Mouse (Mus musculus) ovary, postnatal 36 days (tissue): Measurements from ENCODE around the gene Tiam1.
A peak's percentile ranks its signal among the peaks of the same experiment; 100 is the strongest.

ENCODE experiments used
- DNase-seq: peaks from one replicate; pipeline ENCODE4 v3.0.0; 2022; ENCODE audit warnings: low spot score, mixed read lengths

Gene Tiam1

DNA sequence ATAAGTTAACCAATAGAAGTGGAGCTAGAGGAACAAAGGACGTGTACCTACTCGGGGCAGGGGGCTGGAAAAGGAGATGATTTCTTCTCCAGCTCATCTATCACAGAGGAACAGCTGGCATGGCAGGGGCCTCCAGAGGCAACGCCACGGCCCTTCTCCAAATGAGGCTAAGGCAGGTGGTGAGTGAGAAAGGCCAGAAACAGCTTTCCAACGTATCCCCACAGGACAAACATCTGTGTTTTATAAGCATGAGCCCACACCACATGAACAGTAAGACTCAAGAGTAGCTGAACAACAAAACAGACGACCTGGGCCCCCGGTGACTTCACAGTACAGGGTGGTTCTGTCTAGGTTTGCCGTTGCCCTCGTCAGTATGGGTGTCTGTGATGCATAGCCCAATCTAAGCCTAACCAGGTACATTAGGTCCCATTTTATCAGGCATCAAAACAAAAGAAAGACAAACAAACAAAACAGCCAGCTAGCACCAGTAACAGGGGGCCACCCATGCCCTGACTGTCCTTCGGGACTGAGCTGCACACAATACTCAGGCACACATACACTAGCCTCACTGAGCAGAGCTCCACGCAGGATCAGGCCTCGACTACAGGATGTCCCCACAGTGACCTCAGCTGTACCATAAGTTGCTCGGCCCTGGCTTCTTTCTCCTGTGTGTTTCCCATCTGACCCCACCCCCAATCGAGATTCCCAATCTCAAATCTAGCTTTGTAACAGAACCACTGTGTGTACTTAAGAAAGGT lies 260.9 kb downstream of the Tiam1 start:
- no peak for DNase-seq

DNA sequence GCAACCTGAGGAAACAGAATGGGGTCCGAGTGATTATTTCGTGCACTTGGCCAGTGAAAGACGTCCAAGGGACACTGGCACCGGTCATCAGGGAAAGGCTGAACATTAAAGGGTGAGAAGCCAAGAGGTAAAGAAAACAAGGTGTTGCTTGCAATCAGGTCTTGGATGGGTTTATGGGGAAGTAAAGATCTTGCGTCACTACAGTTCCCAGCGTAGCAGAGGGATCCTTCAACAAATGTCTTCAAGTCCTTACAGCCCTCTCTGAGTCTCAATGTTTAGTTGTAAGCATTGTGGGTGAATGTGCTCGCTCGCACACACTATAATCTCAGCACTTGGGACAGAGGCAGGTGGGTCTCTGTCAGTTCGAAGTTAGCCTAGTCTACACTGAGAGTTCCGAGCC lies 266.4 kb downstream of the Tiam1 start:
- DNase-seq = no peak

DNA sequence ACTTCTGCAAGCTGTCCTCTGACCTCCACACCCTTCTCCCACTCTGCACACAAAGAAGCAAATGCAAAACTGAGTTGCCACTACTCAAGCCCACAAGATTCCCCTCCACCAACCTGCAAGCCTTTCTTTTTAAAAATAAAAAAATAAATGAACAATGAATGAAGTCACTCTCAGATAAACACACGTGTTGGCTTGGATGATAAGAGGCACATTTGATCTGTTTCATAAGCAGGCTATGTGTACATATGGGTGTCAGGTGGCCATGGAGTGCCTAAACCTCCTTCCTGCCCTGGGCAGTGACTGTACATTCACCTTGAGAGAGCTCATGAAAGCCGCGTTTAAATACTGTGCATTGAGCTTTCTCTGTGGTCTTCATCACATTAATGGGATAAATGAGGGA lies 267.5 kb downstream of the Tiam1 start:
- no peak for DNase-seq

DNA sequence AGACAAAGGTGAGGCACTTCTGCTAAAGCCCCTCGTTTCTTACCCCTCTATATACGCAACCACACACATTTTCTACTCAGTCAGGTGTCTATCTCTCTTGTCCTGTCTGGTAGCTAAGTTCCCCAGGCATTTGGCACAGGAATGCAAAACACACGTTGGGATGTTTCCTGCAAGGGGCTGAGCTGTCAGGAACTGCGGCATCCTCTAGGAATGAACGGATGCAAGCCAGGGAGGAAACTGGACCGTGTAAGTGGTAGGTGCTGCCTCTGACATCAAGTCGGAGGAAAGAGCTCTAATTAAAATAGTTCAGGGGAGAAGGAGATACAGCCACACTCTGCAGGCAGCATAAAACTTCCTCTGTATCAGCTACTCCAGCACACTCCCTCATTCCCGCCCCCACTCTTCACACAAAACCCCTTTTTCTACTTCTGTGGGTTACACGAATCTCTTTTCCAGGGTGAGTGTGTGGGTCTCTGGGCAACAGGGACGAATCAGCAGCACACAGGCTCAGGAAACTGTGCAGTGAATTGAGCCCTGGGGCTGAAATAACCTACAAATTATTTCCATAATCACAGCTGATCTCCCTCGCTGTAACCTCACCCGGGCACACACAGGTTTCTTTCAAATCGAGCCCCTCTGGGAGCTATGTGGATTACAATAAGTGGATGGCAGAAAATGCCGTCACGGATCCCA lies 269.4 kb downstream of the Tiam1 start:
- DNase-seq = no peak

DNA sequence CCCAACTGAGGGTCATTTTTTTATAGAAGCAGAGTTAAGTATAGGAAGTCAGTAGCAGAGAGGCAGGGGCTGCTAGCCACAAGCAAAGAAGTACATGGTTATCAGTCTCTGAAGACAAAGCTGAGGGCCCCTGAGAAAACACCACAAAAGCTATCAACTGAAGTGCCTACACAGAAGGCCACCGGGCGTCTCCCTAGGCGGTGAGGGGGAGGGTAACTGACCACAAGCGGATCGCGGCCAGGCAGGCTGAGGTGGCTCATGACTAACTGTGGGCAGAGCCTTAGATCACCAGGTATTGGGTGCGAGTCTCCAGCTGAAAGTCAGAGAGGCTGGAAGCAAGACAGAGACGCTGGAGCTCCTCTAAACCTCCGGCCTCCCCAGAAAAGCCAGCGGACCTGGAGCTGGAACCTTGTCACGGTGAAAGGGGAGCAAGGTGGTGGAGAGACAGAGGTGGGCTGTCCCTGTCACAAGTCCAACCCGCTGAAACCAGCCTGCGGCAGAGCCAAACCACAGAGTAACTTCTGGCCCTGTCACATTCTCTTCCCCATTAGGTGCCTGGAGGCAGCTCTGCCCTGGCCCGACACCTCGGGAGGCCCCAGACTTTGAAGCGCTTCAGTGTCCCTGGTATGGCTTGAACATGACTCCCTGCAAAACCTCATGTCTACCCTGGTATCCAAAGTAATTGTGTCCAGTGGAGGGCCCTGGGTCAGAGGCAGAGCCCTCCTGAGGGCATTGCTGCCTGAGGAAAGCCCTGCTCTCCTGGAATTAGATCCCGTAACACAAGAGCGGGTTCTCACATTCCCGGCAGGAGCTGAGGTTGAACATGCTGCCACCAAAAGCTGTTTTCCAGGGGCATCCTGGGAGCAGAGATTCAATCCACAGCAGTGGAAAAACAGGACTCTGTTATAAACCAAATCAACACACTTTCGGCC lies 271.3 kb downstream of the Tiam1 start:
- DNase-seq = no peak

DNA sequence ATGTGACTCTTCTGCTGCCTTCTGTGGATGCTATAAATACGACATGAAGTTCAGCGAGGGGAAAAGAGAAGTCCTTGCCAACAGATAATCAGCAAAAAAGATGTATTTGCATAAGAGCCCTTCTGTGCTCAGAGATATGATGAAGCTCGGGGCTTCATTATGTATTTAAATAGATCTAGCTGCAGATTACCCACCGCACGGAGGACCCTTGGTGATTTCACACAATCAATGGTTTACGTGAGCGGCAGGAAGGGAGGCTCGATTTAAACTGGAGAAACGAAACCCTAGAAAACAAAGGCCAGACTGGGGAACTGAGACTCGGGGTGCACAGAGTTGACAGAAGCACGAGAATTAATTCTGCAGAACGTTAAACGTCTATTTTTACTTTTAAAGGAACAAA lies 272.2 kb downstream of the Tiam1 start:
- DNase-seq = no peak

DNA sequence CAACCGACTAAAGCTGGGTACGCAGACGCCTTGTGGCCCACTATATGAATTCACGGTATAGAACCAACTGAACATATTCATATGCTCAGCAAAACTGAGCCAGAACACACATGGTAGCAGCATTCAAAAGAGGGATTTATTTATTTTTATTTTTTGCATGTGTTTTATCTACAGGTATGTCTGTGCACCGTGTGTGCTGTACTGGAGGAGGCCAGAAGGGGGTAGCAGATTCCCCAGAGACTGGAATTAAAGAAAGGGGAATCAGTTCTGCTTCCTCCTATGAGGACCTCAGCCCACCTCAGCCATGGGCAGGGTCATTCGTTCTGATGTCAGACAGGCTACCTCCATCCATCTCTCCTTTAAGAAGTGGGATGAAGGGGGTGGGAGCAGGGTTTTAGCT lies 273.5 kb downstream of the Tiam1 start:
- no peak for DNase-seq

DNA sequence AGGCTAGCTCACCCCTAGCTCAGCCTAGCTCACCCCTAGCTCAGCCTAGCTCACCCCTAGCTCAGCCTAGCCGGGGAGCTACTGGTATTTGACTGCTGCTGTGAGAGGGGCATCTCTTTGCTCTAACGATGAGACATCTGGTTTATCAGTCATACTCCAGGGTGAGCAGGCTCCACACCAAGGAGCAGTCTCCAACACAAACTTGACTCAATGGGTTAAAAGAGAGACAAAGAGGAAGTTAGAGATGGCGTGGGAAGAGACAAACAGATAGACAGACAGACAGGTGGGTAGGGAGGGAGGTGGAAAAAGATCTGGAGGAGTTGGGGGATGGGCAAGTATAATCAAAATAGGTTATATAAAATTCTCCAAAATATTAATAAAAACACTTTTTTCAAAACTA lies 275.1 kb downstream of the Tiam1 start:
- no peak for DNase-seq

DNA sequence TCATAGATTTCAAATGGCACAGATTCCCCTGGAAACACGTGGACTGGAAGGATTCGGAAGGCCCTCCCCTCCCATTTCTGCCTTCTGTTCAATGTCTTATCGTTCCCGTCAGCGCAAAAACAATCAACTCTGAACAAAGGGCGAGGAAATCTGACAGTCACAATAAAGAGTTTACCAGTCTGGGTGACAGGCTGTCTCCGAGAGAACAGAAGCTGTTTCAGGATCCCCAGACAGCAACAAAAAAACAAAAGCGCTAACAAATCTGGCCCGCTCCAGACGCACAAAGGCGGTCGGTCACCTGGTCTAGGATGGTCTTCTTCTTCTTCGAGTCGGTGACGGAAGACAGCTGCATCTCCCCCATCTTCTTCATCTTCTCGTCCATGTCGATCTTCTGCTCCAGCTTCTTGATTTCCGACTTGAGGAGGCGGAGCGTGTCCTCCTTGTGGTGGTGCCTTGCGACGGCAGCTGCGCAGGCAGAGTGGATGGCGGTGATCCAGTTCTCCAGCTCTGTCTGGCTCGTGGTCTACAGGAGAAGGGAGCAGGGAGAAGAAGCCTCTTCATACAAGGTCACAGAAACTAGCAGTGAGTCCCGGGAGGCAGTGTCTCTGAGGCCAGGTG lies 276.2 kb downstream of the Tiam1 start:
- DNase-seq = no peak

DNA sequence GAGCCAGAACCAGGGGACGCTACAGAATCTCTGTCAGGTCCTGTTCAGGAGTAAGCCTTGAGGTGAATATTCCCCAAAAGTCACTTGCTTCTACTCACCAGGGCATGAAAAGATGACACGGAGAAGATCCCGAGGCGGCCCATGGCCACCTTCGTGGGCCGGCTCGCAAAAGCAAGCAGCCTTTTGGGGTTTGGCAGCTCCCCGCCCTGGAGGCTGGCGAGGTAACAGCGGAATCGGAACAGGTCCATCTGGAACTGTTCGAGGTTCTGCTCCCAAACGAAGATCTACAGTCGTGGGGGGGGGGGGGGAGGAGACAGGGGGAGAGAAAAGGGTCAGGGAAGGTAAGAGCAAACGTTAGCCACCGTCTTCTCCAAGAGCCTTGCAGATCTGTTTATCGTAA lies 278.4 kb downstream of the Tiam1 start:
- no peak for DNase-seq

DNA sequence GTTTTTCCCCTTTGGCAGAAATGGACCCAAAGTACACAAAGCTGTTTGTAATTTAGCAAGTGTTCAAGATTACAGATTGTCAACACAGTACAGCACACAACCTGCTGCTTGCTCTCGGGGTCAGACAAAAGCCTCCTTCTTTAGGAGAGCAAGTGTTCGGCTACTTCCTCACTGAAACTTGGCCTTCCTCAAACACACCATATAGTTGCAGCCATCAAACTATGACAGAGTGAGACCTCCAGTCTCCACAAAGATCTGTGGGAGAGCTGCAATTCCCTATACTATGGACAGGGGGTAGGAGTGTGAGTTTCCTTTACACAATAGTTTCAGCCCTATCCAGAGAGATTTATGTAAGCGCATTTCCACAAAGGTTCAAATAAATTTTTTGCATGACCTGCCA lies 278.9 kb downstream of the Tiam1 start:
- no peak for DNase-seq

DNA sequence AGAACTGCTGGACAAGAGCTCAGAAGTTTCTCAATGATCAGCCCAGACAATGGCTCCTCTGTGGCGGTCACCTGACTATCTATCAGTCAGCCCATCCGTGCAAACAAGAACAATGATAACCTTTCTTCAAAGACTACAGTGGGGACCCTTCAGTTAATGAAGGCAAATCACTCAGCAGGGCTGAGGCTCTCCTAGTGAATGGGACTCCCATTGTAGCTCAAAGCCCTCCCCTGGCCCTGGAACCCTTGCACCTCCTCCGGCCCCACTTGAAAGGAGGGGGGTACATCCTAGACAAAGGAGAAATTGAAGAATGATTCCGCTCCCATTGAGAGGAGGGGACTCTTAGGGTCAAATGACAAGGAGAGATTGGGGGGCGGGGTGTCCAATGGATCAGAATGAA lies 280.3 kb downstream of the Tiam1 start:
- DNase-seq = no peak

DNA sequence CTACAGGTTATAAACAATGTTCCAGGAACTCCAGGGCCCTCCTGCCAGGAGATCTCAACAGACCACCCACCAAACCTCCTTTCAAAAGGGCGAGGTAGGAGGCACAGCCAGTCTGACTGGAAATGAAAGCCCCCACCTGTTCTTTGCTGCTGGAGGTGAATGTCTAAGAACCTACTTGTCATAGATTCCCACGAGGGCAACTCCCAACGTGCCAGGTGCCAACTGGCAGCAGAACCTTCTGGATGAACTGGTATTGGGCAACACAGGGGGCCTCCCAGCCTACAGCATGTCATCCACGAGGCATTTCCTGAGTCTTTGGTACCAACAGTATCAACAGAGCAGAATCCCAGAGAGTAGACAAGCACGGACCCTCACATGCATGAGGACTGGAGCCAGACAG lies 282.0 kb downstream of the Tiam1 start:
- no peak for DNase-seq

DNA sequence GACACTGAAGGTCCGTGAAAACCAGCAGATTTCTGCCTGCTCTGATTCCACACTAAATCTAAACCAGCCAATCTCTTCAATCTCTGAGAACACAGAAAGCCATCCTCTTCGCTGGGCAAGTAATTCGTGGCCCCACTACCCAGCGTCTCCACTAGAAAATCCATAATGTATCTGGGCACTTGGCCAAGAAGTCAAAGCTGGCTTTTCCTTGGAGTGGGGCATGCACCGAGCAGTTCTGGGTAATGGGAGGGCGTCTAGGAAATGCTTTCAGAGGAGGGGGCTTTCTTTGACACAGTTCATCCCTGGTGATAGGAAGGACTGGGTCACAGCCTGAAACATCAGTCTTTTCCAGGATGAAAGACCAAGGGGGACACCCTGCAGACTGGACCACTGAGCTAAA lies 282.9 kb downstream of the Tiam1 start:
- DNase-seq = no peak

DNA sequence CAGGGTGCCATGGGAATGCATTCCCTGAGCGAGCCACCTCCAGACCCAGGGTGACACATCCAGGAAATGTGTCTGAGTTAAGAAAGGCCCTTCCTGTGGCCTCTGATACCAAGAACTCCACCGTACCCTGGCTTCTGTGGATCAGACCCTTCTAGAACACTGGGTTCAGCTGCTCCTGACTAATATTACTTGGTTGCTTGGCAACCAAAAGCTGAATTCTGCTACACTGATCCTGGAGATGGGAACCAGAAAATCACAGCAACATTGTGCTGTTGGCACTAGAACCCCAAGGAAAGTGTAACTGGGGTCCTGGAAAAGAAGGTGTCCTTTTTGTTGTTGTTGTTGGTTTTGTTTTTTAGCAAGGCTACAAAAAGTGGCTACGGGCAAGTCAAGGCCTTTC lies 285.9 kb downstream of the Tiam1 start:
- DNase-seq = no peak

DNA sequence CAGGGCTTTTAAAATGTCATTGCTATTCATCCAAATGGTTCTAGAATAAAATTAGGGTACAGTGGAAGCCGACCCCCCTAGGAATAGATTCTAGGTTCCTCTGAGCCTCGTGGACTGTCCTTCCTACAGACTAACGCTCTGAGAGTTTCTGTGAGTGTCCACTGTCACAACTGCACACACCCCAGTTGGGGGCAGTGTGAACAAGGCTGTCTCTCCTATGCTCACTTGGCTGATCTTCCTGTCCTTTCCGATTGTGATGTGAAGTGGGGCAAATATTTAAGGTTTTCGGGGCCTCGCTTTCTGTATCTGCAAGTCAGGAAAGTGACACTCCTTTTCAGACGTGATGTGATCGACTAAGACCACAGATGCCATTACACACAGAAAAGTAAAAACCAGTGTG lies 288.8 kb downstream of the Tiam1 start:
- no peak for DNase-seq

DNA sequence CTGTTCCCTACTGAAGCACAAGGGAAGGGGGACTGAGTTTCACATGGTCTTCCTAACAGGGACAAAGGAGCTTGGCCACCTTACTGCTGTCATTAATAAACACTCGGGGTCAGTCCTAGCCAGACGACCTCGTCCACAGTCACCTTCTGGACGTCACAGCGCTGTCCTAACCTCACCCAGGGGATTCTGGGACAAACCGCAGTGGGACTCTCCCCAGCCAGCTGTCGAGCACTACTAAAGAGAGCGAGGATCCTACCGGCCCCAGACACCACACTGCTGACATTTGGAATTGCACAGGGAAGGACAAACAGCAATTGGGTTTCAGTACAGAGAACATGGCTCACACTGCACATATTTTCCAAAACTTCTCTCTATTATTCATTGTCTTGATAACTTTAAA lies 292.2 kb downstream of the Tiam1 start:
- DNase-seq = no peak

DNA sequence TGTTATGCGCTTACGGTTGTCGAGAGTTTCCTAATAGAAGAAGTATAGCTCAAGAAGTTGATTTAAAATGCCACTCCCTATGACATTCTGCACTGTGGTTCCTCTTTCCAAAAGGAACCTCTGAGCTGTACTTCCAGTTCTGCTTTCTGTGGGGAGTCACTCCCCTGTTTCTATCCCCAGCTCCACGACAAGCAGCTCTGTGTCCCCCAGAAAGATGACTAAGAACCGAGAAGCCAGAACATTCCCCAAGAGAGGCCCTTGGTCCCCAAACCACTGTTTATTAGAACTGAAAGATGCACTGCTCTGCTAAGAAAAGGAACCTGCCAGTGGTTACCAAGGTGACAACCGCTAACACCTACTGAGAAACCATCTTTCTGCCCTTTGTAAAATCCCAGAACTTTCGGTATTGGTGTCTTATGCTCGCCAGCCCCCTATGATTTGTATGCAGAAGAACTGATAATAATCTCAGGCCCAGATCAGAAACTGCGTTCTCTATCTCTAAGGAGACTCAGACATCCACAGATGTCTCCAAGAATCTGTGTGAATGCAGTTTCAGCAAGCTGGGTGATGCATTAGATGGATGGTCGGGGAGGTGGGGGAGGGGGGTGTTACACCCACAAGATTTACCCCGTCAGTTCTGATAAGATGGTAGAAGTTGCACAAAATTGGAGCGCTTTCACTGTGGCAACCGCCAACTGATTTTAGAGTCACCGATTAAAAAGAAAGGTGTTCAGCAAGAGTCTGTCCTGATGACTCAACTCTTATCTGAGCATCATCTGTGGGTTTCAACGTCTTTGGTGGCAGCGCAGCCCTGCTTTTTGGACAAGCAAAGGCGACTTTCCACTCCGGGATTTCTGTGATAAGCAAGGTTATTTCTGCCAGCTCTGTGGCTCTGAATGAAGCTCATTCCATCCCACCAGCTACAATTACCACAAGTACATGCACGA lies 294.6 kb downstream of the Tiam1 start:
- no peak for DNase-seq

DNA sequence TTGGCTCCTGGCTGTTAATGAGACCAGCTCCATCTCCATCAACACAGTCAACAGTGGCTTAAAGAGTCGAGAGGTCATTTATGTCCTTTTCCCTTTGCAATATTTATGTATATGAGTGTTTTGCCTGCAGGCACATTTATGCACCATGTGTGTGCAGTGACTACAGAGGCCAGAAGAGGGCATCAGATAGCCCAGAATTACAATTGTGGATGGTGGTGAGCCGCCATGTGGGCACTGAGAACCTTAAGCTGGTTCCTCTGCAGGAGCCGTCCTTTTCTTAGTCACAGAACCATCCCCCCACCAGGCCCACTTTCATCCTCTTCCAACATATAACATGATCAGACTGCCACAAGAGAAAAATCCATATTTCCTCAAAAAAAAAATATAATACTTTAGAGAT lies 295.4 kb downstream of the Tiam1 start:
- no peak for DNase-seq

DNA sequence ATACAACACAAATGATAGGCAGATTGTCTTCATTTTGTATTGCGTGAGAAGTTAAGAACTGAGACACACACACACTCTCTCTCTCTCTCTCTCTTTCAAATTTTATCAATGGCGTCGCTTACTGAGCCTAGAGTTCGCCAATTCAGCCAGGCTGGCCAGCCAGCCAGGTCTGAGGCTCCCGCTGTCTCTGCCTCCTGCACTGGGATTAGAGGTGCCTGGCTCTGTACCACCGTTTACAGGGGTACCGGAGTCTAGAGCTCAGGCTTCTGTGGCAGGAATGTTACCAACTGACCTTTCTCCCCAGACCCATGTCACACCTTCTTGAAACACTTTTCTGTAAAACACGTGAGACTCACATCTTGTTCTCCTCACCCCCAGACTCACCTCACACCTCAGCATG lies 298.1 kb downstream of the Tiam1 start:
- no peak for DNase-seq

DNA sequence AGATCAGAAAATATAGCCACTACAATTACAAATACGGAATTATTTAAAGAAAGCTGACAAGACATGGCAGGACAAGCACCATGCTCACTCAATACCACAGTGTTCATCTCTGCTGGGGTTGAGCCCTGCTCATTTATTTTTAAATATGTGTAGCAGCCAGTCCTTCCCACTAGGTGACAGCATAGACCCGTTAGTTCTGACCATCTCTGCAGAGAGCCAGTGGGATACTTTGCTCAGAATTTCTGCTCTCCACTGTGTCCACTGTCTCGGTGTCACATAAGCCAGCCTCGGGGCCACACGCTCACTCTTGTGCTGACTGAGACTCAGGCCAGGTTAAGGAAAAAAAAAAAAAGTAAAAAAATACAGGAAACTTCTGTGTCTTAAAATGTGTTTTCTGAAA lies 299.0 kb downstream of the Tiam1 start:
- peak; percentile 13 for DNase-seq
